Mouse (Mus musculus) hindbrain, postnatal 0 days (tissue): Measurements from ENCODE around the gene Cep97. TPM values are rescaled to one million over a fixed set of nuclear protein-coding genes. Genes with fewer than 3 reads are reported as not detected.

Source experiments
- ATAC-seq: fragments of 200-750 bp; cut with Nextera tagmentation; 2 replicates; pipeline ENCODE4 v1.8.0; 2017; ENCODE audit warnings: mild to moderate bottlenecking, moderate TSS enrichment, moderate library complexity
- DNase-seq: peaks from one replicate; pipeline ENCODE4 v3.0.0-alpha.2; 2015; ENCODE audit warnings: low spot score
- H3K27ac ChIP-seq: fragments of 300-500 bp; sonication (generic); 2 replicates; pipeline ENCODE4 v1.5.1; 2014; ENCODE audit warnings: mild to moderate bottlenecking
- H3K27me3 ChIP-seq: fragments of 300-500 bp; sonication (generic); 2 replicates; pipeline ENCODE4 v1.6.1; 2014; ENCODE audit warnings: low read length, mixed read lengths; ENCODE audit not compliant: insufficient read depth
- H3K36me3 ChIP-seq: fragments of 300-500 bp; sonication (generic); 2 replicates; pipeline ENCODE4 v1.6.1; 2014; ENCODE audit warnings: low read length, mixed read lengths; ENCODE audit not compliant: insufficient read depth
- H3K4me1 ChIP-seq: fragments of 300-500 bp; sonication (generic); 2 replicates; pipeline ENCODE4 v1.6.1; 2014; ENCODE audit warnings: antibody characterized with exemption, low read length, mixed read lengths; ENCODE audit not compliant: insufficient read depth
- H3K4me2 ChIP-seq: fragments of 300-500 bp; sonication (generic); 2 replicates; pipeline ENCODE4 v1.6.1; 2014; ENCODE audit warnings: low read depth, mild to moderate bottlenecking, low read length, moderate library complexity, mixed read lengths
- H3K4me3 ChIP-seq: fragments of 300-500 bp; sonication (generic); 2 replicates; pipeline ENCODE4 v1.5.1; 2014; ENCODE audit warnings: low read length
- H3K9ac ChIP-seq: fragments of 300-500 bp; sonication (generic); replicated peaks from 2 replicates; pipeline ENCODE4 v1.6.1; 2014; ENCODE audit warnings: mild to moderate bottlenecking, low read length, moderate library complexity, mixed read lengths
- H3K9me3 ChIP-seq: fragments of 300-500 bp; sonication (generic); 2 replicates; pipeline ENCODE4 v1.6.1; 2016; ENCODE audit warnings: low read length, mixed read lengths
- CTCF ChIP-seq: IDR thresholded peaks from 2 replicates; pipeline ENCODE4 v1.5.1; 2016; ENCODE audit warnings: antibody characterized with exemption, control low read depth, low read depth
- WGBS: fragments of 180-500 bp; shearing (Covaris S2); extraction: QIAGEN DNeasy Blood & Tissue Kit; methylation state at CpG from one replicate; pipeline ENCODE4 v1.1.7; 2014; 5-methylcytosine and 5-hydroxymethylcytosine counted together
- polyA plus RNA-seq: library from polyadenylated mRNA; unstranded; fragments of >200 nt; fragmentation: Nextera tagmentation; extraction: Ambion mirVana; gene quantifications from 2 replicates; pipeline ENCODE4 v1.2.1, GENCODE M21; 2015
- total RNA-seq: library from RNA; depleted of rRNA; stranded (reverse); fragments of >200 nt; gene quantifications from 2 replicates; pipeline ENCODE4 v1.2.3, GENCODE M21; 2014

Gene Cep97
- total and polyA plus RNA-seq, 2 experiments from 2014 or later, result 5.8 to 7.1 TPM

GRCm38 (mm10) chr16:55940781-55941180 lies 6.1 kb upstream of the Cep97 start:
- TF ChIP-seq CTCF, result no peak
- H3K27me3 ChIP-seq, result no peaks in the 10 kb centered on the region
- H3K4me2 ChIP-seq, result no peak overlapping the region
- no peak overlapping the region for H3K27ac ChIP-seq
- ATAC-seq (no peak), DNase-seq (no peak)
- H3K4me3 ChIP-seq, result no peak overlapping the region
- H3K36me3 ChIP-seq, result no peaks in the 10 kb centered on the region
- 94% methylated on average over 4 of the region's 4 CpGs for WGBS
- no peak overlapping the region for H3K9ac ChIP-seq
- H3K9me3 ChIP-seq, result no peaks in the 10 kb centered on the region
- no peaks in the 10 kb centered on the region for H3K4me1 ChIP-seq

- Histone ChIP-seq H3K4me3 (no peak overlapping the region), H3K27me3 (no peaks in the 10 kb centered on the region), H3K9me3 (no peaks in the 10 kb centered on the region), H3K9ac (no peak overlapping the region), H3K36me3 (no peaks in the 10 kb centered on the region), H3K4me1 (no peaks in the 10 kb centered on the region), H3K4me2 (no peak overlapping the region), H3K27ac (no peak overlapping the region)
- DNase-seq (no peak), ATAC-seq (no peak)
- TF ChIP-seq CTCF, result no peak
- 89% methylated on average over 6 of the region's 6 CpGs for WGBS
These were observed 5.0 kb upstream of the Cep97 start for GRCm38 (mm10) chr16:55939703-55940102.

GRCm38 (mm10) chr16:55938761-55939160 lies 4.1 kb upstream of the Cep97 start:
- H3K9me3 ChIP-seq, result no peaks in the 10 kb centered on the region
- no peak overlapping the region for H3K4me2 ChIP-seq
- H3K27me3 ChIP-seq, result no peaks in the 10 kb centered on the region
- TF ChIP-seq CTCF, result no peak
- H3K27ac ChIP-seq, result no peak overlapping the region
- no peak overlapping the region for H3K9ac ChIP-seq
- ATAC-seq (no peak), DNase-seq (no peak)
- no peak overlapping the region for H3K4me3 ChIP-seq
- H3K4me1 ChIP-seq, result no peaks in the 10 kb centered on the region
- H3K36me3 ChIP-seq, result no peaks in the 10 kb centered on the region
- 86% methylated on average over 4 of the region's 4 CpGs for WGBS

- Histone ChIP-seq H3K27me3 (no peaks in the 10 kb centered on the region), H3K4me3 (peak overlapping the region; percentile 73), H3K9me3 (no peaks in the 10 kb centered on the region), H3K36me3 (no peaks in the 10 kb centered on the region; the same call in 1 of the 2 replicates), H3K4me1 (no peaks in the 10 kb centered on the region), H3K9ac (peak overlapping the region; percentile 63), H3K4me2 (peak overlapping the region; percentile 78), H3K27ac (peak overlapping the region; percentile 51)
- peak; percentile 31; the same call in 1 of the 2 replicates for TF ChIP-seq CTCF
- under 1% methylated on average over 32 of the region's 32 CpGs for WGBS
- ATAC-seq (peak; percentile 46), DNase-seq (peak; percentile 42)
These were observed 843 bp downstream of the Cep97 start for GRCm38 (mm10) chr16:55933681-55934343.

- WGBS, result 91% methylated on average over 4 of the region's 4 CpGs
- no peaks in the 10 kb centered on the region for H3K4me1 ChIP-seq
- H3K4me2 ChIP-seq, result no peak overlapping the region
- H3K9ac ChIP-seq, result no peak overlapping the region
- H3K36me3 ChIP-seq, result peaks cover 21% of the 10 kb centered on the region
- TF ChIP-seq CTCF, result no peak
- no peaks in the 10 kb centered on the region for H3K9me3 ChIP-seq
- no peak overlapping the region for H3K4me3 ChIP-seq
- no peaks in the 10 kb centered on the region for H3K27me3 ChIP-seq
- ATAC-seq, result no peak
- DNase-seq, result no peak
- no peak overlapping the region for H3K27ac ChIP-seq
These were observed 10.6 kb downstream of the Cep97 start for GRCm38 (mm10) chr16:55924010-55924409.

GRCm38 (mm10) chr16:55922079-55922478 lies 12.6 kb downstream of the Cep97 start:
- H3K36me3 ChIP-seq, result peaks cover 26% of the 10 kb centered on the region
- no peaks in the 10 kb centered on the region for H3K27me3 ChIP-seq
- ATAC-seq, result no peak
- no peak for TF ChIP-seq CTCF
- H3K4me2 ChIP-seq, result no peak overlapping the region
- no peak for DNase-seq
- no peak overlapping the region for H3K27ac ChIP-seq
- H3K4me1 ChIP-seq, result no peaks in the 10 kb centered on the region
- no peak overlapping the region for H3K9ac ChIP-seq
- H3K9me3 ChIP-seq, result no peaks in the 10 kb centered on the region
- H3K4me3 ChIP-seq, result no peak overlapping the region
- WGBS, result 89% methylated on average over 10 of the region's 10 CpGs

GRCm38 (mm10) chr16:55914716-55915115 lies 19.9 kb downstream of the Cep97 start:
- H3K9me3 ChIP-seq, result no peaks in the 10 kb centered on the region
- no peak for DNase-seq
- no peak overlapping the region for H3K4me2 ChIP-seq
- H3K36me3 ChIP-seq, result peaks cover 22% of the 10 kb centered on the region
- 98% methylated on average over 7 of the region's 7 CpGs for WGBS
- no peak overlapping the region for H3K27ac ChIP-seq
- ATAC-seq, result no peak
- no peaks in the 10 kb centered on the region for H3K27me3 ChIP-seq
- TF ChIP-seq CTCF, result no peak
- H3K4me3 ChIP-seq, result no peak overlapping the region
- no peaks in the 10 kb centered on the region for H3K4me1 ChIP-seq
- no peak overlapping the region for H3K9ac ChIP-seq
